In the genomic region with DNA sequence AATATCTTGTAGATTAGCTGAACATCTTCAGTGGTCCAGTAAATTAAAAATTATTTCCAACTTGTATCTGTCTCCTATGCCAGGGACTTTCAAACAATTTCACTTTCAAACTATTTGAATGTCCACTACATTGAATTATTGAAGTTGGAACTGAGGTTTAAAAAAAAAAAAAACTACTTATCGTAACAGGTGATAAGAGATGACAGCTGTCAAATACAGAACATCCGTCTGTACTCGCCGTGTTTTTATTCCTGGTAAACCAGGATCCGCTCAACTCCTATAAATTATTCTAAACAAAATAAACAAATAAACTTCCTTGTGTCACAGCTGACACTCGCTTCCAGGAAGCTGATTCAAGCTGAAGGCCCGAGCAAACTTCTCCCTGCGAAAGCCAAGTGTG, we compare ENCODE assay signal across 9 mouse cellular contexts. TPM values are rescaled to one million over a fixed set of nuclear protein-coding genes. Genes with fewer than 3 reads are reported as not detected.
A peak's percentile ranks its signal among the peaks of the same experiment; 100 is the strongest.
DNase-seq lines count a peak whose midpoint lies in the region; ATAC-seq and TF ChIP-seq lines count a peak whose summit lies in the region.
"Had no signal": no experiment of that assay in that cellular context is flagged by ENCODE, and none has a peak within 500 bp of the region (broad histone marks: within the 10 kb centered on the region; RNA-seq: fewer than 3 reads in every experiment).

No protein-coding gene starts in this region.

- H3K27me3 ChIP-seq in lung, postnatal 0 days (replicated peaks; ENCODE audit: insufficient read depth, low read length) = no peaks in the 10 kb centered on the region
- no peaks in the 10 kb centered on the region for H3K27me3 ChIP-seq in erythroblast, embryonic 14.5 days (ENCODE audit: control insufficient read depth)
- H3K27me3 ChIP-seq in limb, embryonic 12.5 days = no peaks in the 10 kb centered on the region
- no peaks in the 10 kb centered on the region for H3K27me3 ChIP-seq in small intestine, adult 2 months (ENCODE audit: control insufficient read depth, insufficient read depth, low read length)

- no peaks in the 10 kb centered on the region for H3K9me3 ChIP-seq in lung, postnatal 0 days (ENCODE audit: low read length)
- no peaks in the 10 kb centered on the region; the same call in 1 of the 2 replicates for H3K9me3 ChIP-seq in erythroblast, embryonic 14.5 days (ENCODE audit: control insufficient read depth, low read length)
- no peaks in the 10 kb centered on the region for H3K9me3 ChIP-seq in limb, embryonic 12.5 days

- intact Hi-C loops in left cerebral cortex, postnatal 4 days (cut with DNase I) = no loop called here

- no peak for ATAC-seq in lung, postnatal 0 days
- ATAC-seq in limb, embryonic 12.5 days (ENCODE audit: insufficient number of reproducible peaks, insufficient read depth, low FRiP score, low TSS enrichment, low read depth) = no peak

- H3K27ac ChIP-seq in lung, postnatal 0 days (ENCODE audit: low read length) = peak overlapping the region; percentile 79
- peak overlapping the region; percentile 89; the same call in 1 of the 2 replicates for H3K27ac ChIP-seq in limb, embryonic 12.5 days
- no peak overlapping the region for H3K27ac ChIP-seq in small intestine, adult 2 months (ENCODE audit: insufficient read depth, low read depth, low read length)

- DNase-seq in lung, postnatal 0 days (ENCODE audit: low spot score) = no peak
- DNase-seq in lung, postnatal 36 days = no peak
- no peak for DNase-seq in cerebellum, postnatal 14 days
- no peak for DNase-seq in adipocyte (ENCODE audit: low spot score)
- DNase-seq in left cerebral cortex, postnatal 4 days = no peak

- TF ChIP-seq POLR2A in small intestine, adult 2 months (IDR thresholded peaks at IDR 0.05; ENCODE audit: low read depth, low read length) = no peak

- TF ChIP-seq CTCF in lung, postnatal 0 days (IDR thresholded peaks at IDR 0.05) = no peak
- TF ChIP-seq CTCF in small intestine, adult 2 months (IDR thresholded peaks at IDR 0.05; ENCODE audit: extremely low read depth, insufficient read length, insufficient replicate concordance, low read depth, low read length) = no peak

- no peaks in the 10 kb centered on the region for H3K4me1 ChIP-seq in lung, postnatal 0 days (ENCODE audit: insufficient read depth, low read depth, low read length)
- peaks cover 31% of the 10 kb centered on the region for H3K4me1 ChIP-seq in erythroblast, embryonic 14.5 days (ENCODE audit: control insufficient read depth)
- H3K4me1 ChIP-seq in limb, embryonic 12.5 days (replicated peaks) = peaks cover 16% of the 10 kb centered on the region
- no peaks in the 10 kb centered on the region for H3K4me1 ChIP-seq in small intestine, adult 2 months (ENCODE audit: control insufficient read depth, insufficient read depth, insufficient read length, low read length)

- H3K36me3 ChIP-seq in lung, postnatal 0 days (ENCODE audit: insufficient read depth, low read length) = no peaks in the 10 kb centered on the region
- peaks cover 34% of the 10 kb centered on the region for H3K36me3 ChIP-seq in erythroblast, embryonic 14.5 days (ENCODE audit: control insufficient read depth)
- peaks cover 7% of the 10 kb centered on the region for H3K36me3 ChIP-seq in limb, embryonic 12.5 days
- H3K36me3 ChIP-seq in small intestine, adult 2 months (ENCODE audit: control insufficient read depth, insufficient read depth, low read length) = no peaks in the 10 kb centered on the region; the same call in 1 of the 2 replicates

- peak overlapping the region; percentile 98 for H3K4me3 ChIP-seq in lung, postnatal 0 days (ENCODE audit: low read depth, low read length)
- H3K4me3 ChIP-seq in erythroblast, embryonic 14.5 days (replicated peaks) = peak overlapping the region; percentile 82
- H3K4me3 ChIP-seq in limb, embryonic 12.5 days (replicated peaks) = peak overlapping the region; percentile 93
- H3K4me3 ChIP-seq in small intestine, adult 2 months (ENCODE audit: low read depth, low read length) = peak overlapping the region; percentile 95

- peak overlapping the region; percentile 79 for H3K9ac ChIP-seq in lung, postnatal 0 days (replicated peaks; ENCODE audit: low read depth)
- peak overlapping the region; percentile 89 for H3K9ac ChIP-seq in limb, embryonic 12.5 days (replicated peaks)

- TF ChIP-seq EP300 in lung, postnatal 0 days (IDR thresholded peaks at IDR 0.05) = no peak

- WGBS in lung, postnatal 0 days = 2% methylated on average over 8 of the region's 8 CpGs
- 12% methylated on average over 8 of the region's 8 CpGs for WGBS in limb, embryonic 12.5 days
- 1% methylated on average over 8 of the region's 8 CpGs for WGBS in small intestine, adult 2 months

- peak overlapping the region; percentile 85 for H3K4me2 ChIP-seq in lung, postnatal 0 days (replicated peaks; ENCODE audit: low read depth, low read length)
- peak overlapping the region; percentile 78 for H3K4me2 ChIP-seq in limb, embryonic 12.5 days

RNA-seq across cellular contexts. Expression of a gene that starts 0.7 kb away (rescaled TPM):
- polyA plus RNA-seq in lung, postnatal 0 days (2015; fragmentation: Nextera tagmentation; extraction: Ambion mirVana) = 34.8 and 37.7 TPM in 2 replicates
- polyA plus RNA-seq in erythroblast, embryonic 14.5 days (2012) = 0.71 and 0.98 TPM in 2 replicates
- polyA plus RNA-seq in limb, embryonic 12.5 days (2016; fragmentation: Nextera tagmentation; extraction: Ambion mirVana) = 118 and 120 TPM in 2 replicates
- polyA plus RNA-seq in small intestine, adult 2 months (2012; rRNA removed) = 2.1 and 4.2 TPM in 2 replicates
- total RNA-seq in left cerebral cortex, postnatal 4 days (2021) = 10 to 100 TPM; 25.3 to 27.0 TPM

RNA-seq across cellular contexts. Expression of a gene that starts 13.3 kb away (rescaled TPM):
- polyA plus RNA-seq in lung, postnatal 0 days (2015; fragmentation: Nextera tagmentation; extraction: Ambion mirVana) = 0.04 TPM in 1 of 2 replicates, not detected in the other
- polyA plus RNA-seq in erythroblast, embryonic 14.5 days (2012) = 0.01 and 0.02 TPM in 2 replicates
- 0.09 TPM in 1 of 2 replicates, not detected in the other for polyA plus RNA-seq in limb, embryonic 12.5 days (2016; fragmentation: Nextera tagmentation; extraction: Ambion mirVana)
- polyA plus RNA-seq in small intestine, adult 2 months (2012; rRNA removed) = 0.22 and 0.74 TPM in 2 replicates
- under 1 TPM; 0.28 to 0.38 TPM for total RNA-seq in left cerebral cortex, postnatal 4 days (2021)
- total RNA-seq: hematopoietic stem cell, adult 5-6 weeks had no signal

RNA-seq across cellular contexts. Expression of a gene that starts 56.5 kb away (rescaled TPM):
- 798 and 851 TPM in 2 replicates for polyA plus RNA-seq in lung, postnatal 0 days (2015; fragmentation: Nextera tagmentation; extraction: Ambion mirVana)
- polyA plus RNA-seq in erythroblast, embryonic 14.5 days (2012) = 7.0 and 12.0 TPM in 2 replicates
- 1,006 and 1,010 TPM in 2 replicates for polyA plus RNA-seq in limb, embryonic 12.5 days (2016; fragmentation: Nextera tagmentation; extraction: Ambion mirVana)
- polyA plus RNA-seq in small intestine, adult 2 months (2012; rRNA removed) = 62.6 and 64.6 TPM in 2 replicates
- 100 to 1,000 TPM; 777 to 795 TPM for total RNA-seq in left cerebral cortex, postnatal 4 days (2021)

RNA-seq across cellular contexts. Expression of a gene that starts 56.5 kb away (rescaled TPM):
- 38.6 and 42.8 TPM in 2 replicates for polyA plus RNA-seq in lung, postnatal 0 days (2015; fragmentation: Nextera tagmentation; extraction: Ambion mirVana)
- 0.31 and 0.35 TPM in 2 replicates for polyA plus RNA-seq in erythroblast, embryonic 14.5 days (2012)
- polyA plus RNA-seq in limb, embryonic 12.5 days (2016; fragmentation: Nextera tagmentation; extraction: Ambion mirVana) = 66.7 and 67.1 TPM in 2 replicates
- polyA plus RNA-seq in small intestine, adult 2 months (2012; rRNA removed) = 3.6 and 8.4 TPM in 2 replicates
- 10 to 100 TPM; 33.5 to 35.5 TPM for total RNA-seq in left cerebral cortex, postnatal 4 days (2021)

Comparison
In these comparisons a context has a peak if more than half of its experiments do, and no peak if none do; other contexts are left out.
1. RNA of a gene that starts 56.5 kb away (polyA plus RNA-seq): 1,006 to 1,010 TPM in limb, embryonic 12.5 days and 798 to 851 TPM in lung, postnatal 0 days; 62.6 to 64.6 TPM in small intestine, adult 2 months and 7.0 to 12.0 TPM in erythroblast, embryonic 14.5 days; every median in the first group is over 10 times any median in the second.
2. Peak in every context shown above with its lines, with median percentiles within 50 percentile points of each other: H3K4me3 ChIP-seq.